Mouse (Mus musculus): ENCODE data around the gene Arl4c.

GRCm38 (mm10) chr1:88720626-88721229 is 18.7 kb upstream of the Arl4c start:
- no peak for TF ChIP-seq CTCF (IDR thresholded peaks at IDR 0.05; ENCODE audit: borderline replicate concordance, control insufficient read depth, extremely low read depth, insufficient read depth, low read length, poor library complexity)
- TF ChIP-seq POLR2A (IDR thresholded peaks at IDR 0.05; ENCODE audit: control insufficient read depth, extremely low read depth, insufficient read depth, low read length, poor library complexity), result no peak

All from thymus, adult 2 months (tissue).